Mouse (Mus musculus) layer of hippocampus, adult 9-10 months (tissue): ENCODE results near the gene Siva1.

Experiments used
- DNase-seq: peaks from one replicate; pipeline ENCODE4 v3.0.0; 2022; ENCODE audit warnings: low spot score

Siva1 gene

GRCm38 (mm10) chr12:112660576-112661326 is 16.3 kb downstream of the Siva1 start:
- no peak for DNase-seq

GRCm38 (mm10) chr12:112661327-112661605 is 16.8 kb downstream of the Siva1 start:
- DNase-seq: no peak

GRCm38 (mm10) chr12:112661851-112662250 is 17.4 kb downstream of the Siva1 start:
- DNase-seq: no peak

GRCm38 (mm10) chr12:112663303-112663702 is 18.8 kb downstream of the Siva1 start:
- DNase-seq: no peak

- no peak for DNase-seq
Observed at GRCm38 (mm10) chr12:112663716-112664115, 19.2 kb downstream of the Siva1 start.

GRCm38 (mm10) chr12:112664124-112664523 is 19.6 kb downstream of the Siva1 start:
- no peak for DNase-seq

- DNase-seq: no peak
Observed at GRCm38 (mm10) chr12:112664656-112665055, 20.2 kb downstream of the Siva1 start.

GRCm38 (mm10) chr12:112665445-112665844 is 21.0 kb downstream of the Siva1 start:
- no peak for DNase-seq

- DNase-seq: no peak
Observed at GRCm38 (mm10) chr12:112665881-112666544, 21.5 kb downstream of the Siva1 start.

- DNase-seq: no peak
Observed at GRCm38 (mm10) chr12:112667619-112668297, 23.3 kb downstream of the Siva1 start.

- no peak for DNase-seq
Observed at GRCm38 (mm10) chr12:112670718-112671393, 26.4 kb downstream of the Siva1 start.

GRCm38 (mm10) chr12:112671891-112672290 is 27.4 kb downstream of the Siva1 start:
- DNase-seq: no peak

- DNase-seq: no peak
Observed at GRCm38 (mm10) chr12:112672744-112673575, 28.5 kb downstream of the Siva1 start.

GRCm38 (mm10) chr12:112673576-112674091 is 29.2 kb downstream of the Siva1 start:
- DNase-seq: no peak

- no peak for DNase-seq
Observed at GRCm38 (mm10) chr12:112674132-112675011, 29.9 kb downstream of the Siva1 start, which contains the start of gene Akt1. Akt1 (minus strand) TSS chr12:112674884.

GRCm38 (mm10) chr12:112675245-112676035 is 31.0 kb downstream of the Siva1 start:
- DNase-seq: no peak

GRCm38 (mm10) chr12:112677076-112677475 is 32.6 kb downstream of the Siva1 start:
- DNase-seq: no peak

GRCm38 (mm10) chr12:112677943-112678554 is 33.6 kb downstream of the Siva1 start:
- no peak for DNase-seq

GRCm38 (mm10) chr12:112678555-112679026 is 34.1 kb downstream of the Siva1 start, which contains the start of gene Zbtb42:
Zbtb42 (plus strand) TSS chr12:112678828.
- no peak for DNase-seq
